Mouse (Mus musculus) neural tube, embryonic 13.5 days (tissue): Measurements from ENCODE around the gene C1qbp. TPM values are rescaled to one million over a fixed set of nuclear protein-coding genes. Genes with fewer than 3 reads are reported as not detected.

Source experiments
- ATAC-seq: fragments of 200-750 bp; cut with Nextera tagmentation; 2 replicates; pipeline ENCODE4 v1.8.0; 2017; ENCODE audit warnings: low read depth, mild to moderate bottlenecking, moderate TSS enrichment, moderate library complexity
- H3K27ac ChIP-seq: fragments of 300-500 bp; sonication (generic); replicated peaks from 2 replicates; pipeline ENCODE4 v1.5.1; 2015; ENCODE audit warnings: moderate library complexity, mild to moderate bottlenecking, inconsistent platforms
- H3K27me3 ChIP-seq: fragments of 300-500 bp; sonication (generic); 2 replicates; pipeline ENCODE4 v1.6.1; 2015; ENCODE audit warnings: mild to moderate bottlenecking, inconsistent platforms
- H3K36me3 ChIP-seq: fragments of 300-500 bp; sonication (generic); 2 replicates; pipeline ENCODE4 v1.6.1; 2015; ENCODE audit warnings: mild to moderate bottlenecking, inconsistent platforms
- H3K4me1 ChIP-seq: fragments of 300-500 bp; sonication (generic); replicated peaks from 2 replicates; pipeline ENCODE4 v1.6.1; 2015; ENCODE audit warnings: inconsistent platforms
- H3K4me2 ChIP-seq: fragments of 300-500 bp; sonication (generic); 2 replicates; pipeline ENCODE4 v1.6.1; 2015; ENCODE audit warnings: inconsistent platforms, mild to moderate bottlenecking, moderate library complexity
- H3K4me3 ChIP-seq: fragments of 300-500 bp; sonication (generic); 2 replicates; pipeline ENCODE4 v1.5.1; 2015; ENCODE audit warnings: mild to moderate bottlenecking, inconsistent platforms
- H3K9ac ChIP-seq: fragments of 300-500 bp; sonication (generic); 2 replicates; pipeline ENCODE4 v1.6.1; 2015; ENCODE audit warnings: moderate library complexity, mild to moderate bottlenecking, inconsistent platforms
- H3K9me3 ChIP-seq: fragments of 300-500 bp; sonication (generic); 2 replicates; pipeline ENCODE4 v1.6.1; 2016; ENCODE audit warnings: inconsistent platforms
- WGBS: fragments of 180-500 bp; shearing (Covaris S2); methylation state at CpG from one replicate; pipeline ENCODE4 v1.1.7; 2015; 5-methylcytosine and 5-hydroxymethylcytosine counted together
- polyA plus RNA-seq: library from polyadenylated mRNA; unstranded; fragments of >200 nt; fragmentation: Nextera tagmentation; extraction: Ambion mirVana; gene quantifications from 2 replicates; pipeline ENCODE4 v1.2.1, GENCODE M21; 2015

The C1qbp gene
- polyA plus RNA-seq, result 188 and 193 TPM in 2 replicates

GRCm38 (mm10) chr11:70982557-70983228 lies at the start of gene C1qbp:
C1qbp (minus strand) TSS chr11:70983026.
- H3K4me2 ChIP-seq, result peak within 1 kb of the TSS; percentile 86
- under 1% methylated on average over 64 of the region's 64 CpGs for WGBS

GRCm38 (mm10) chr11:71032070-71032469 lies 49.2 kb upstream of the C1qbp start:
- Histone ChIP-seq H3K9ac (peak overlapping the region; percentile 95), H3K9me3 (no peaks in the 10 kb centered on the region), H3K36me3 (peaks cover 23% of the 10 kb centered on the region), H3K4me3 (peak overlapping the region; percentile 72), H3K4me1 (peaks cover 31% of the 10 kb centered on the region), H3K4me2 (peak overlapping the region; percentile 82), H3K27ac (peak overlapping the region; percentile 95), H3K27me3 (no peaks in the 10 kb centered on the region)
- no peak for ATAC-seq
- 69% methylated on average over 7 of the region's 7 CpGs for WGBS

More at GRCm38 (mm10) chr11:70982557-70983228, at the start of gene C1qbp:
- Histone ChIP-seq H3K9ac (peak within 1 kb of the TSS; percentile 85), H3K4me3 (peak within 1 kb of the TSS; percentile 87), H3K27ac (peak within 1 kb of the TSS; percentile 64), H3K9me3 (no peaks in the 10 kb centered on the region), H3K36me3 (peaks cover 68% of the 10 kb centered on the region), H3K27me3 (no peaks in the 10 kb centered on the region), H3K4me1 (peaks cover 14% of the 10 kb centered on the region)
- ATAC-seq, result peak; percentile 95

- Histone ChIP-seq H3K36me3 (peaks cover 46% of the 10 kb centered on the region), H3K27me3 (no peaks in the 10 kb centered on the region), H3K9ac (no peak overlapping the region), H3K27ac (no peak overlapping the region), H3K4me1 (peaks cover 31% of the 10 kb centered on the region), H3K9me3 (no peaks in the 10 kb centered on the region), H3K4me2 (no peak overlapping the region), H3K4me3 (no peak overlapping the region)
- WGBS, result 72% methylated on average over 3 of the region's 3 CpGs
- no peak for ATAC-seq
Observed at GRCm38 (mm10) chr11:71029403-71030118, 46.7 kb upstream of the C1qbp start.

- H3K9ac ChIP-seq, result peak overlapping the region; percentile 22; the same call in 1 of the 2 replicates
- H3K9me3 ChIP-seq, result no peaks in the 10 kb centered on the region
- H3K4me1 ChIP-seq, result peaks cover 22% of the 10 kb centered on the region
- H3K27ac ChIP-seq, result no peak overlapping the region
- ATAC-seq, result no peak
- 82% methylated on average over 3 of the region's 3 CpGs for WGBS
- no peak overlapping the region for H3K4me3 ChIP-seq
- H3K36me3 ChIP-seq, result peaks cover 51% of the 10 kb centered on the region
- no peak overlapping the region for H3K4me2 ChIP-seq
- H3K27me3 ChIP-seq, result no peaks in the 10 kb centered on the region
Observed at GRCm38 (mm10) chr11:71028280-71028679, 45.5 kb upstream of the C1qbp start.

- H3K4me2 ChIP-seq, result peak within 1 kb of the TSS; percentile 89
- WGBS, result under 1% methylated on average over 71 of the region's 71 CpGs
Observed at GRCm38 (mm10) chr11:71019201-71020068, 36.6 kb upstream of the C1qbp start, which contains the start of the genes Mis12 and Derl2. Mis12 (plus strand) TSS chr11:71019611. Derl2 (minus strand) TSS chr11:71019841.

GRCm38 (mm10) chr11:71018416-71019200 lies 35.8 kb upstream of the C1qbp start:
- 6% methylated on average over 28 of the region's 28 CpGs for WGBS
- H3K4me1 ChIP-seq, result peaks cover 54% of the 10 kb centered on the region
- peak; percentile 30 for ATAC-seq

More at GRCm38 (mm10) chr11:71019201-71020068, 36.6 kb upstream of the C1qbp start, which contains the start of the genes Mis12 and Derl2:
- Histone ChIP-seq H3K27ac (peak within 1 kb of the TSS; percentile 86), H3K4me3 (peak within 1 kb of the TSS; percentile 89), H3K4me1 (peaks cover 54% of the 10 kb centered on the region), H3K36me3 (peaks cover 9% of the 10 kb centered on the region), H3K27me3 (no peaks in the 10 kb centered on the region), H3K9ac (peak within 1 kb of the TSS; percentile 92), H3K9me3 (no peaks in the 10 kb centered on the region)
- ATAC-seq, result peak; percentile 100

GRCm38 (mm10) chr11:71017051-71017450 lies 34.2 kb upstream of the C1qbp start:
- no peak overlapping the region for H3K27ac ChIP-seq
- peaks cover 22% of the 10 kb centered on the region for H3K36me3 ChIP-seq
- no peak overlapping the region for H3K9ac ChIP-seq
- no peak overlapping the region for H3K4me2 ChIP-seq
- no peaks in the 10 kb centered on the region for H3K9me3 ChIP-seq
- no peaks in the 10 kb centered on the region for H3K27me3 ChIP-seq
- 94% methylated on average over 1 of the region's 1 CpGs for WGBS
- ATAC-seq, result no peak
- H3K4me1 ChIP-seq, result peaks cover 45% of the 10 kb centered on the region
- no peak overlapping the region for H3K4me3 ChIP-seq

More at GRCm38 (mm10) chr11:71018416-71019200, 35.8 kb upstream of the C1qbp start:
- Histone ChIP-seq H3K9me3 (no peaks in the 10 kb centered on the region), H3K4me3 (peak overlapping the region; percentile 89), H3K36me3 (peaks cover 12% of the 10 kb centered on the region), H3K9ac (peak overlapping the region; percentile 92), H3K4me2 (peak overlapping the region; percentile 80), H3K27me3 (no peaks in the 10 kb centered on the region), H3K27ac (peak overlapping the region; percentile 86)

- ATAC-seq, result no peak
- H3K36me3 ChIP-seq, result peaks cover 56% of the 10 kb centered on the region
Observed at GRCm38 (mm10) chr11:71012743-71013142, 29.9 kb upstream of the C1qbp start.

GRCm38 (mm10) chr11:71008321-71008720 lies 25.5 kb upstream of the C1qbp start:
- peaks cover 8% of the 10 kb centered on the region for H3K4me1 ChIP-seq
- no peaks in the 10 kb centered on the region for H3K27me3 ChIP-seq
- ATAC-seq, result no peak
- no peak overlapping the region for H3K4me3 ChIP-seq
- H3K9me3 ChIP-seq, result no peaks in the 10 kb centered on the region
- WGBS, result 93% methylated on average over 3 of the region's 3 CpGs
- no peak overlapping the region for H3K27ac ChIP-seq
- H3K4me2 ChIP-seq, result no peak overlapping the region
- no peak overlapping the region for H3K9ac ChIP-seq
- H3K36me3 ChIP-seq, result peaks cover 58% of the 10 kb centered on the region

More at GRCm38 (mm10) chr11:71012743-71013142, 29.9 kb upstream of the C1qbp start:
- WGBS, result 94% methylated on average over 7 of the region's 7 CpGs
- H3K27ac ChIP-seq, result no peak overlapping the region
- no peak overlapping the region for H3K9ac ChIP-seq
- no peaks in the 10 kb centered on the region for H3K27me3 ChIP-seq
- H3K9me3 ChIP-seq, result no peaks in the 10 kb centered on the region
- no peak overlapping the region for H3K4me2 ChIP-seq
- H3K4me1 ChIP-seq, result peaks cover 17% of the 10 kb centered on the region
- H3K4me3 ChIP-seq, result no peak overlapping the region

GRCm38 (mm10) chr11:71007831-71008230 lies 25.0 kb upstream of the C1qbp start:
- H3K4me1 ChIP-seq, result peaks cover 13% of the 10 kb centered on the region
- 91% methylated on average over 7 of the region's 7 CpGs for WGBS
- no peak overlapping the region for H3K9ac ChIP-seq
- H3K27me3 ChIP-seq, result no peaks in the 10 kb centered on the region
- no peaks in the 10 kb centered on the region for H3K9me3 ChIP-seq
- H3K27ac ChIP-seq, result no peak overlapping the region
- no peak overlapping the region for H3K4me3 ChIP-seq
- peaks cover 56% of the 10 kb centered on the region for H3K36me3 ChIP-seq
- H3K4me2 ChIP-seq, result no peak overlapping the region
- no peak for ATAC-seq

GRCm38 (mm10) chr11:71007026-71007425 lies 24.2 kb upstream of the C1qbp start:
- Histone ChIP-seq H3K9me3 (no peaks in the 10 kb centered on the region), H3K4me2 (no peak overlapping the region), H3K4me1 (peaks cover 21% of the 10 kb centered on the region), H3K27me3 (no peaks in the 10 kb centered on the region), H3K9ac (no peak overlapping the region), H3K4me3 (no peak overlapping the region), H3K36me3 (peaks cover 48% of the 10 kb centered on the region), H3K27ac (no peak overlapping the region)
- no peak for ATAC-seq
- WGBS, result 95% methylated on average over 6 of the region's 6 CpGs
